Mouse (Mus musculus) ovary, adult 18-20 months (tissue): ENCODE measurements around the gene Ccdc85a.

Experiments
- DNase-seq: peaks from one replicate; pipeline ENCODE4 v3.0.0; 2022; ENCODE audit warnings: low spot score, mixed read lengths

Ccdc85a gene

GRCm38 (mm10) chr11:28583911-28584434, at the start of gene Ccdc85a:
Ccdc85a (minus strand) TSS chr11:28584324.
- DNase-seq: peak; percentile 55

DNA sequence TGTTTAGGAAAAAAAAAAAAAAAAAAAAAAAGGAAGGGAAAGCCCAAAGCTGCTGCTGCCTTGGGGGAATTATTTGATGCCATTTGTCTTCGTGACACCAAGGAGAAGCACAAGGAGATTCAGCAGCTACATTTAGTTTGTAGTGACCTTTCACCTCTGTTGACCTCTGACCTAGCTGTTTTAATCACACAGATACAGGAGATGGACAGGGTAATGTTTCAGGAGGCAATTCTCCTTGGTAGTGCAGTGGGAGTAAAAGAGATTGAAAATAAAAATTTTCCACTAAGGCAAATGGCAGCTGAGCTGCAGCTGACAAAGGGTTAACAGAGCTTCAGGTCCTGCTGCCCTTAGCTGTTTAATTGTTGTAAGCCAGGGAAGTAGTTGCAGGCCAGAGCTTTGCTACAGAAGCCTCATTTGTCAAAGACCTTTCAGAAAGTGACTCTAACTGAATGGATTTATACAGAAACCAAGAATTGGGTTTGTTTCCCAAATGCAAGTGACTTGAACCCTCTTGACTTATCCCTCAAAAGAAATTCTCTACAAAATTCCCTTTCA, 49.5 kb upstream of the Ccdc85a start:
- no peak for DNase-seq

DNA sequence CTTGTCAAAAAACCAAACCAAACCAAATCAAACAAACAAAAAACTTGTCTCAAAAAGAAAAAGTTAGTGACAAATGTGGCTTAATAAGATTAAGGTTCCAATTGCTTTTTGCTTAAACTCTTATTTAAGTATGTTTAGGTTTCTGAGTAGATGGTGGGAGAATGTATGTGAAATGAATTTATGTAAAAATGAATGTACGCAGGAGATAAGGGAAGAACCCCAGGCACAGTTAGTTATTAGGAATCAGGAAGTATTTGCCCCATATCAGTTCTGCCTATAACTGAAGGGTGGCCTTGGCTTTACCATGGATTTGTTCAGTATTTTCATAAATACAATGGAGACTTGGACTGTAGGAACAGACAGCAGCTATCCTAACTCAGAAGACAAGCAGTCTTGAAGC, 49.0 kb upstream of the Ccdc85a start:
- DNase-seq: no peak

DNA sequence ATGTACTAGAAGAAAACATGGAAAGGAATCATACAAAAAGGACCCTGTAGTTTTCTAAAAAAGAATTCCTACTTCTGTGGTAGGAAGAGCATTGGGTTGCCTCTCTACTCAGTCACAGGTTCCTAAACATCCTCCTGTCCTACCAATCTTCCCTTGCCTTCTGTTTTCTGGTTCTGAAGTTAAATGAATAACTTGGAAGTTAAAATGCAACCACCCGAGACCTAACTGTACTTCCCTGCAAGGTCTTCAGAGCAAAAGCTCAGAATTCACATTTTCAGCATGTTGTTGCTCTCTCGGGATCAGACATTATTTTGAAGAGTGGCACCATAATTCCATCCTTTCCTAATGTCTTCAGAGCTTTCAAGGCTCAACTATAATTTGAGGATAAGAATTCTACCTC, 46.6 kb upstream of the Ccdc85a start:
- no peak for DNase-seq

DNA sequence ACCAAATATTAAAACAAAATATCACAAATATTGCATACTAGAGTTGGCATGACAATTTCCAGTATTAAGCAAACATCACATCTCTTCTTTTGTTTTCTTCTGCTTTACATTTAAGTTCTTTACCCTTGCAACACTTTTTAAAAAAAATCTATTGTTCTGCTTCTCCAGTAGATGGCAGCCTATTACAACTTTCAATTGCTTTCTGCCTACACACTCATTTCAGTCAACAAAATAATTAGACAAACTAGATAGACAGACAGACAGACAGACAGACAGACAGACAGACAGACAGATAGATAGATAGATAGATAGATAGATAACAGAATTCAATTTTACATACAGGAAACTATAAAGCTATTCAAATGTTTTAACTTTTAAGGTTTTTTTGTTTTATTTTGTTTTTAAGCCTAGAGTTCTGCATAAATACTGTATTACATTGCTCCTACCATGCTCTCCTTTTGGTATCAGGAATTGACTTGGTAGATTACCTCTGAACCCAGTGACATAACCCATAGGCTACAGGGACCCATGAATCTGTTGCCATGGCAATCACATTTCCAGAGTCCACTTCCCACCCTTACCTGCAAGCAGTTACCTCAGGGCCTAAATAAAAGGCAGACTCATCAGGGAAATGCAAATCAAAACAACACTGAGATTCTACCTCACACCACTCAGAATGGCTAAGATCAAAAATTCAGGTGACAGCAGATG, 26.8 kb upstream of the Ccdc85a start:
- no peak for DNase-seq

DNA sequence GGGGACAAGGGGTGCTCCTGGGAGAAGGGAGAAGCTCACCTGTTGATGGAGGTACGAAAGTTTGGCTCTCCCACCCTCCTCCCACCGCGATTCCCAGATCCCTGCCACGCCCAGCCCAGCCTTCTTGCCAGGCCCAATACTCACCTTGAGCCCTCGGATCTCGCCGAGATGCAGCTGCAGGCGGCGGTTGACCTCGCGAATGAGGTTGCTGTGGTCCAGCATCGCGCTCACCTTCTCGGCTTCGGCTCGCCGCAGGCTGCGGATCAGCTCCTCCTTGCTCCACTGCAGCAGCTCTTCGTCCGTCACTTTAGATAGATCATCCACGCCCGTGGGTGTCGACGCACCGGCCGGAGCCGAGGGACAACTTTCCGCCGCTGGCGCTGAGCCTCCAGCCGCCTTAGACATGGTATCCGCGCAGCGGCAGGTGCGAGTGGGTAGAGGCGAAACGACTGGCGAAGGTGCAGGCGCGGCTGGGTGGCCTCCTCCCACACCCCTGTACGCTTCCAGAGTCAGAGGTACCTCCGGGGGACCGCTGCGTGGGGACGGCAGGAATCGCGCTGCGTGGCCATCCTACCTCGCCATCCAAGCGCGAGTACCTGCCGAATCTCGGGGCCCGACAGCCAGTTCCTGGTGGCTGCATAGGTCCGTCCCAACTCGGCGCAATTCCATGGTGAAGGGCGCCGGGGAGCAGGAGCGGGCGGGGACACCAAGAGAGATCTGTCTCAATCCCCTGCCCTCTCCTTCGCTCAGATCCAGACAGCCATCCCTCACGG, 800 bp downstream of the Ccdc85a start:
- DNase-seq: no peak

DNA sequence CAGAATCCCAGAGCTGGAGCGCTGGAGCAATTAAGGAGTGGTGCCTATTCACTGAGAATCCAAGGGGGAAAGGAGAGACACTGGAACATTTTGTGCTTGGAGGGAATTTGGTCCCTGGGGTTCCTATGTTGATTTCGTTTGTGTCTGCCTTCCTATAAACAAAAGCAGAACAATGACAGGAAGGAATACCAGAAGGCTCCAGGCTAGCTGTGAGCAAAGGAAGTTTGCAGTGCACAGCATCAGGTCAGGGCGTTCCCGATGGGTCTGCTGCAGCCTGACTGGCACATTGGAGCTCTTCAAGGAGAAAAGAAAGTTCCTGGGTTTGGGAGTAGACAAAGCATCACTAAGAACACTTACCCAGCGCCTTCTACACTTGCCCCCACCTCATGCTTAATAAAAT, 1.9 kb downstream of the Ccdc85a start:
- no peak for DNase-seq

DNA sequence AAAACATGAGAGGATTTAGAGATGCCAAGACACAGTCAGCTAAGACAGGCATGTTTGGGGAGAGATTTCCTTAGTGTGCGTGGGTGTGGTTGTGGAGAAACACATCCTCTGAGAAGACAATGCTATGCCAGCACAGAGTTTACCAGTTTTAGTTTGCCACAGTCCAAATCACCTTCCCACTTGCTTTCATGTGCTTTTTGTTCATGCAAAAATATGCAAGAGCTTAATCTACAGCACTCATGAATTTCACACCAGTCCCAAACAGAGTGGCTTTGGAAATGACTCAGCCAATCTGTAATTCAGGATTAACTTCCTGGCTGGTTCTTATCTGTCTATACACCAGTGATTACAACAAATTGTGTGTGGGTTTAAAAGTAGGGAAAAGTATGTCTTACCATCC, 11.7 kb downstream of the Ccdc85a start:
- DNase-seq: no peak

DNA sequence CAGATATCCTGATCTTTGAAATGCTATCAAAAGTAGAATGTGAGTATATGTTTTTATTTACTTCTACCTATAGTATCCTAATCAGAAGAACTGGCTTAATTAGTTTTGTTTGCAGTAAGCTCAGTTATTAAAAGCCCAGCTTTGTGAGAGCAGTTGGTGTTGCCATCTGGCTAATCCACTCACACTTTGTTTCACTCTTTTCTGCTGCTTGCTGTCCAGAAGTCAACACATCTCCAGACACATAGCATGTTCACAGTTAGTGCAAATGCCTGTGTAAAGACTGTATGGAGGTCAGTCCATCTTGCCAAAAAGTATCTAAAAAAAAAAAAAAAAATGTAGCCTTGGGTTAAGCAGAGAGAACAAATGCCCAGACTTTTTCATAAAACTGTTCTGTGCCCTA, 27.7 kb downstream of the Ccdc85a start:
- no peak for DNase-seq

DNA sequence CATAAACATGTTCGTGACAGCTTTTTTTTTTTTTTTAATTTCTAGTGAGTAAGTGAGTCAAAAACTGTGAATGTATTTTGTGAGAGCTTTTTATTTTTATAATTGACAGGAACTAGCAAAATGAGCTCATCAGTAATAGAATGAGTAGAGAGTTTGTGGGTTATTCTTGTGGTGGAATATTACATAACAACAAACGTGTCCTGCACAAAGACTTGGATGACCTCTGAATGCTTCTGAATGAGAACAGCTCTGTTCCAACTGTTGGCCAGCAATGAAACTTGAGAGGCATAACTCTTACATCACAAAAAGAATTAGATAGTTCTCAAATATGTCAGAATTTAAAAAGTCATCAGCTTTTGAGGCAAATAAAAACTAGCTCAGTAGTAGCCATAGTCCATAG, 40.7 kb downstream of the Ccdc85a start:
- DNase-seq: no peak

GRCm38 (mm10) chr11:28541307-28541706, 42.8 kb downstream of the Ccdc85a start:
- DNase-seq: no peak

DNA sequence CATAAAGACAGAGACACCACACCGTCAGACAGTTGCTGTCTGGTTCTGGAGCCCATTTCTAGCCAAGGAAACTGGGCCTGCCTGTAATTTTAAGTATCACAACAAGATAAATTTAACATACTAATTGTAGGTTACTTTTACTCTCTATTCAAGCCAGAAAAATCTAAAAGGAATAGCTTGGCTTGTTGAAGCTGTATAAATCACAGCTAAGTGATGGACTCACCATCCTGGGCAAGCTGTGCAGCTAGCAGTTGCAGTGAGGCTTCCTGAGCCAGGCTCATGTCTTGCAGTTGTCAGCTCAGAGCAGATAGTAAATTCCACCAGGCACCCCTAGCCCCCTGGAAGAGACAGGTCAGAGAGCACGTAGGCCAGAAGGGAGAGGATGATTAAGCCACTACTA, 50.8 kb downstream of the Ccdc85a start:
- no peak for DNase-seq

DNA sequence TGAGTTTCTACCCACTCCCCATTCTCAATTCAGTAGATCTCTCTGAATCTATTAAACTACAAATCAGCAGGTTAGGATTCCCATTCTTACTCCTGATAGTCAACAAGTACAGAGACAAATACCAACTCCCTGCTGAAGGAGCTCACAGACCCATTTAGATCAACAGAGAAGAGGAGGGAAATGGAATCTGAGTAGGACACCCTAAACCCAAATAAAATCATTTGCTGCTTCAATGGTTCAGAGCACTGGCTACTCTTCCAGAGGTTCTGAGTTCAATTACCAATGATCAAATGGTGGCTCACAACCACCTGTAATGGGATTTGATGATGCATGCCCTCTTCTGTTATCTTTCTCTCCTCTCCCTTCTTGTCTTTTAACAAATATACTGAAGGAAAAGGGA, 82.9 kb downstream of the Ccdc85a start:
- DNase-seq: no peak

DNA sequence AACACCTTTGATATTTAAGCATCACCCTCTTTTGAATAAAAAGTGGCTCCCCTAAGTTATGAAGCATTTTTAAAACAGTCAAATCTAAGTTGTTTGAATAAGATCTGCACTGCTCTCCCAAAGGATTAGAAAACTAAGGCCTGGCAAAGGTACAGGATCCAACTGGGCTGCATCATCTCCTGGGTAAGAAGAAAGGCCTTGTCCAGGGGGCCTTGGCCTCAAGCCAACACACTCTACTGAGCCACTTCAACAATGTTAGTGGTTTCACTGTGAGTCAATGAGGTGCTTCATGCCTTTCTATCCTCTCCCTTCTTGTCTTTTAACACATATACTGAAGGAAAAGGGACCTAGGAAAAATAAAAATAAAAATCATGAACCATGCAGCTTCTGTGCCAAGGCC, 87.1 kb downstream of the Ccdc85a start:
- no peak for DNase-seq

DNA sequence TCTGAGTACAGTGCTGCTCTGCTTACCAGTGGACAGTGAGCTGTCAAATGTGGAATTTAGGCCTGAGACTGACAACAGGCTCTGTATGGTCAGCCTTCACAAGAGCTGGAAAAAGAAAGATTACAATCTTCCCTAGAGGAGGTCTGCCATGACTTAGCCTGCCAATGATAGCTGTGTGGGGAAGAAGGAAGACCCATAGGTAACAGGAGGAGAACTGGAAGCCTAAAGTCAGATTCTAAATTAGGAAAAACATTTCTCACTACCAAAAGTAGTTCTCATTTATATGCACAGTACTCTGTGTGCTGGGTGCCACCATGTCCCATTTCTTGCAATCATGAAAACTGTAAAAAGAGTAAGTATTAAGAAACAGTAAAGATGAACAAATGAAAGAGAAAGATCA, 90.8 kb downstream of the Ccdc85a start:
- no peak for DNase-seq

GRCm38 (mm10) chr11:28491330-28491729, 92.8 kb downstream of the Ccdc85a start:
- DNase-seq: no peak

- no peak for DNase-seq
Observed at GRCm38 (mm10) chr11:28484083-28484729, 99.9 kb downstream of the Ccdc85a start.

- no peak for DNase-seq
Observed at GRCm38 (mm10) chr11:28477088-28477487, 107.0 kb downstream of the Ccdc85a start.

- DNase-seq: no peak
Observed at GRCm38 (mm10) chr11:28465726-28466125, 118.4 kb downstream of the Ccdc85a start.

DNA sequence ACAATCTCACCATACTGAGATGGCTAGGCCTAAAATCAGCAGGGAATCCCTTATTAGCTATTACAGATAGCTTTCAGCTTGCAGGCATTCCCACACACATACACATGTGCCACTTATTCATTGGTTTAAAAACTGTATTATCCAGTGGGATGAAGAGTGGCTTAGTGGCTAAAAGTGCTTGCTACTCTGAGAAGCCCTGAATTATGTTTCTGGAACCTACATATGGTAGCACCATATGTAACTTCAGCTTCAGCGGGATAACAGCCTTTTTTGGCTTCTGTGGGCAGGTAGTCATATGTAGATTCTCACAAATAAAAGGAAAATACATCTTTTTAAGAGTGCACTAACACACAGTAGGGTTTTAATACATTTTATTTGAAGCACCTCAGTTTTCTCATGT, 119.2 kb downstream of the Ccdc85a start:
- DNase-seq: no peak

GRCm38 (mm10) chr11:28459165-28459564, 125.0 kb downstream of the Ccdc85a start:
- no peak for DNase-seq

- no peak for DNase-seq
Observed at GRCm38 (mm10) chr11:28439877-28440276, 144.2 kb downstream of the Ccdc85a start.
